Comparison of ENCODE assay signal across 17 mouse cellular contexts in the genomic region with DNA sequence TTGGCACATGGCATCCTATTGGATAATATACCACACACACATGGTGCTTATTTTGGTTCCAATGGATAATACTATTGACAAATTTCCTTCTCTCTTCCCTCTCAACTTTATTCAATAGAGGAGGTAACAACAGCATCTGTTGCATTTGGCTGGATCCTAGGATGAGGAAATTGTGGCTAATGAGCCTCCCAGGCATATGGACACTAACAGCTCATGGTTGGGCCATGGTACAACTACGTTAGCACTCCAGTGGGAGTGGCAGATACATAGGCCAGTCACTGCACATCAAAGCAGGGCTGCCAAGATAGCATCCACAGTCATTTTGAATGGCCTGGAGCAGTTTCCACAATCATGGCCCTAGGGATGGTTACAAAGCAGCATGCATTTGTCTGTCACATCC.
DNase-seq lines count a peak whose midpoint lies in the region; ATAC-seq and TF ChIP-seq lines count a peak whose summit lies in the region.
"Had no signal": no experiment of that assay in that cellular context is flagged by ENCODE, and none has a peak within 500 bp of the region (broad histone marks: within the 10 kb centered on the region; RNA-seq: fewer than 3 reads in every experiment).

No protein-coding gene starts in this region.

- H3K4me2 ChIP-seq in forebrain, embryonic 15.5 days (replicated peaks), result no peak overlapping the region
- no peak overlapping the region for H3K4me2 ChIP-seq in midbrain, embryonic 15.5 days
- H3K4me2 ChIP-seq in midbrain, embryonic 11.5 days, result no peak overlapping the region
- H3K4me2 ChIP-seq in forebrain, postnatal 0 days (ENCODE audit: low read depth), result no peak overlapping the region
- H3K4me2 ChIP-seq: heart, embryonic 15.5 days; limb, embryonic 13.5 days had no signal

- H3K4me3 ChIP-seq in forebrain, embryonic 15.5 days, result no peak overlapping the region
- H3K4me3 ChIP-seq in forebrain, embryonic 10.5 days, result no peak overlapping the region
- no peak overlapping the region for H3K4me3 ChIP-seq in midbrain, embryonic 15.5 days
- H3K4me3 ChIP-seq in midbrain, embryonic 11.5 days (ENCODE audit: low read depth, low read length), result no peak overlapping the region
- no peak overlapping the region for H3K4me3 ChIP-seq in forebrain, postnatal 0 days (ENCODE audit: low read depth, low read length)
- H3K4me3 ChIP-seq: heart, embryonic 15.5 days; limb, embryonic 13.5 days had no signal

- H3K4me1 ChIP-seq in forebrain, embryonic 15.5 days, result no peaks in the 10 kb centered on the region
- H3K4me1 ChIP-seq in forebrain, embryonic 10.5 days, result no peaks in the 10 kb centered on the region
- H3K4me1 ChIP-seq in midbrain, embryonic 15.5 days, result no peaks in the 10 kb centered on the region
- no peaks in the 10 kb centered on the region for H3K4me1 ChIP-seq in midbrain, embryonic 11.5 days (ENCODE audit: control insufficient read depth, insufficient read depth, low read length)
- H3K4me1 ChIP-seq in forebrain, postnatal 0 days (ENCODE audit: insufficient read depth), result no peaks in the 10 kb centered on the region

- no peaks in the 10 kb centered on the region for H3K27me3 ChIP-seq in forebrain, embryonic 15.5 days
- no peaks in the 10 kb centered on the region for H3K27me3 ChIP-seq in forebrain, embryonic 10.5 days (ENCODE audit: poor library complexity, severe bottlenecking)
- H3K27me3 ChIP-seq in midbrain, embryonic 15.5 days (replicated peaks), result no peaks in the 10 kb centered on the region
- H3K27me3 ChIP-seq in midbrain, embryonic 11.5 days (ENCODE audit: control insufficient read depth, insufficient read depth, low read length), result no peaks in the 10 kb centered on the region
- no peaks in the 10 kb centered on the region for H3K27me3 ChIP-seq in forebrain, postnatal 0 days (ENCODE audit: insufficient read depth, low read length)
- H3K27me3 ChIP-seq: heart, embryonic 15.5 days; limb, embryonic 13.5 days had no signal

- H3K9ac ChIP-seq in forebrain, embryonic 15.5 days (replicated peaks), result no peak overlapping the region
- H3K9ac ChIP-seq in midbrain, embryonic 15.5 days, result no peak overlapping the region
- H3K9ac ChIP-seq in midbrain, embryonic 11.5 days (ENCODE audit: low read length), result no peak overlapping the region
- no peak overlapping the region for H3K9ac ChIP-seq in forebrain, postnatal 0 days
- H3K9ac ChIP-seq: heart, embryonic 15.5 days; limb, embryonic 13.5 days; liver, embryonic 14.5 days had no signal

- 52% methylated on average over 1 of the region's 1 CpGs for WGBS in forebrain, embryonic 15.5 days
- 73% methylated on average over 1 of the region's 1 CpGs for WGBS in forebrain, embryonic 10.5 days
- 64% methylated on average over 1 of the region's 1 CpGs for WGBS in midbrain, embryonic 15.5 days
- WGBS in midbrain, embryonic 11.5 days, result 88% methylated on average over 1 of the region's 1 CpGs
- WGBS in forebrain, postnatal 0 days, result 38% methylated on average over 1 of the region's 1 CpGs

- TF ChIP-seq CTCF in forebrain, postnatal 0 days (IDR thresholded peaks at IDR 0.05; ENCODE audit: low read depth), result no peak

- no peaks in the 10 kb centered on the region for H3K36me3 ChIP-seq in forebrain, embryonic 15.5 days
- H3K36me3 ChIP-seq in forebrain, embryonic 10.5 days (replicated peaks), result no peaks in the 10 kb centered on the region
- no peaks in the 10 kb centered on the region for H3K36me3 ChIP-seq in midbrain, embryonic 15.5 days (replicated peaks)
- H3K36me3 ChIP-seq in midbrain, embryonic 11.5 days (ENCODE audit: control insufficient read depth, insufficient read depth, low read length), result no peaks in the 10 kb centered on the region
- H3K36me3 ChIP-seq in forebrain, postnatal 0 days (ENCODE audit: insufficient read depth), result no peaks in the 10 kb centered on the region
- H3K36me3 ChIP-seq: heart, embryonic 15.5 days had no signal

- no peaks in the 10 kb centered on the region for H3K9me3 ChIP-seq in forebrain, embryonic 15.5 days
- no peaks in the 10 kb centered on the region for H3K9me3 ChIP-seq in forebrain, embryonic 10.5 days
- no peaks in the 10 kb centered on the region for H3K9me3 ChIP-seq in midbrain, embryonic 15.5 days
- H3K9me3 ChIP-seq in midbrain, embryonic 11.5 days (ENCODE audit: control insufficient read depth, low read length), result no peaks in the 10 kb centered on the region
- H3K9me3 ChIP-seq in forebrain, postnatal 0 days (ENCODE audit: low read length), result no peaks in the 10 kb centered on the region
- H3K9me3 ChIP-seq: heart, embryonic 15.5 days; limb, embryonic 13.5 days had no signal

- H3K27ac ChIP-seq in forebrain, embryonic 15.5 days (replicated peaks), result no peak overlapping the region
- H3K27ac ChIP-seq in forebrain, embryonic 10.5 days, result no peak overlapping the region
- H3K27ac ChIP-seq in midbrain, embryonic 15.5 days, result no peak overlapping the region
- H3K27ac ChIP-seq in midbrain, embryonic 11.5 days (ENCODE audit: low read depth, low read length), result no peak overlapping the region
- H3K27ac ChIP-seq in forebrain, postnatal 0 days (ENCODE audit: low read depth, low read length), result no peak overlapping the region
- H3K27ac ChIP-seq: heart, embryonic 15.5 days; limb, embryonic 13.5 days; liver, embryonic 14.5 days had no signal

- peak; percentile 95 for ATAC-seq in forebrain, embryonic 15.5 days (replicated peaks)
- ATAC-seq in midbrain, embryonic 15.5 days (replicated peaks), result peak; percentile 69
- ATAC-seq in midbrain, embryonic 11.5 days (ENCODE audit: low FRiP score), result no peak
- peak; percentile 64 for ATAC-seq in forebrain, postnatal 0 days

- DNase-seq in forebrain, embryonic 10.5 days (ENCODE audit: extremely low spot score, low spot score), result no peak
- DNase-seq in midbrain, embryonic 11.5 days (ENCODE audit: low spot score, missing footprints), result no peak
- peak; percentile 48 for DNase-seq in forebrain, postnatal 0 days
- peak; percentile 23 to 35 for DNase-seq in layer of hippocampus, postnatal 36 days
- no peak for DNase-seq in urinary bladder, postnatal 36 days (ENCODE audit: low spot score in 2 of 2)
- DNase-seq: adrenal gland, postnatal 10 days; B cell, adult 2 months; cerebellum, adult 9-10 months; heart, adult 11 months; kidney, adult 2 months; kidney, postnatal 14 days; thymus, postnatal 36 days had no signal

Comparison
In these comparisons a context has a peak if more than half of its experiments do, and no peak if none do; other contexts are left out.
1. DNase-seq: peak in forebrain, postnatal 0 days (single experiment) and layer of hippocampus, postnatal 36 days (2 of 2); none in forebrain, embryonic 10.5 days (single experiment), midbrain, embryonic 11.5 days (single experiment) and urinary bladder, postnatal 36 days (0 of 2).